Mouse (Mus musculus): ENCODE results near the gene 3110082J24Rik.

DNA sequence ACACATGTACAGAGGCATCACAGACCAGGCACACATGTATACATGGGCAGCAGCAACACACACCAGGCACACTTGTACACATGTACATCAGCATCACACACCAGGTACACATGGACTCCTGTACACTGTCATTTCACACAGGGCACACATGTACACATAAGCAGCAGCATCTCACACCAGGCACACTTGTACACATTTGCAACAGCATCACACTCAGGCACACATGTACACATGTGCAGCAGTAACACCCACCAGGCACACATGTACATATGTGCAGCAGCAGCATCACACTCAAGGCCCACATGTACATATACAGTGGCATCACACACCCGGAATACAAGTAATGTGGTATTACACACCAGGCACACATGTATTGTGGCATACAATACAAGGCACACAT lies 7.6 kb downstream of the 3110082J24Rik start:
- no peak for TF ChIP-seq TAL1 (IDR thresholded peaks at IDR 0.05; ENCODE audit: low read length)
- TF ChIP-seq GATA1 (IDR thresholded peaks at IDR 0.05; ENCODE audit: low read length) = no peak

Measured in erythroblast, embryonic 14.5 days (primary cell).